Mouse (Mus musculus) embryonic facial prominence, embryonic 15.5 days (tissue): ENCODE results near the gene Gm49320. TPM values are rescaled to one million over a fixed set of nuclear protein-coding genes. Genes with fewer than 3 reads are reported as not detected.

Experiments
- ATAC-seq: fragments of 200-750 bp; cut with Nextera tagmentation; 2 replicates; pipeline ENCODE4 v1.8.0; 2017; ENCODE audit warnings: low read depth, moderate TSS enrichment; ENCODE audit not compliant: insufficient number of reproducible peaks, low FRiP score, low TSS enrichment
- H3K27ac ChIP-seq: fragments of 300-500 bp; sonication (generic); replicated peaks from 2 replicates; pipeline ENCODE4 v1.5.1; 2015; ENCODE audit warnings: mild to moderate bottlenecking, inconsistent platforms
- H3K27me3 ChIP-seq: fragments of 300-500 bp; sonication (generic); 2 replicates; pipeline ENCODE4 v1.6.1; 2015; ENCODE audit warnings: inconsistent platforms
- H3K36me3 ChIP-seq: fragments of 300-500 bp; sonication (generic); 2 replicates; pipeline ENCODE4 v1.6.1; 2015; ENCODE audit warnings: mild to moderate bottlenecking, inconsistent platforms
- H3K4me1 ChIP-seq: fragments of 300-500 bp; sonication (generic); 2 replicates; pipeline ENCODE4 v1.6.1; 2015; ENCODE audit warnings: inconsistent platforms
- H3K4me2 ChIP-seq: fragments of 300-500 bp; sonication (generic); replicated peaks from 2 replicates; pipeline ENCODE4 v1.6.1; 2015; ENCODE audit warnings: mild to moderate bottlenecking, inconsistent platforms
- H3K4me3 ChIP-seq: fragments of 300-500 bp; sonication (generic); replicated peaks from 2 replicates; pipeline ENCODE4 v1.5.1; 2015; ENCODE audit warnings: mild to moderate bottlenecking, inconsistent platforms
- H3K9ac ChIP-seq: fragments of 300-500 bp; sonication (generic); 2 replicates; pipeline ENCODE4 v1.6.1; 2015; ENCODE audit warnings: inconsistent platforms
- H3K9me3 ChIP-seq: fragments of 300-500 bp; sonication (generic); replicated peaks from 2 replicates; pipeline ENCODE4 v1.6.1; 2016; ENCODE audit warnings: inconsistent platforms
- WGBS: fragments of 180-500 bp; shearing (Covaris S2); methylation state at CpG from one replicate; pipeline ENCODE4 v1.1.7; 2015; 5-methylcytosine and 5-hydroxymethylcytosine counted together
- polyA plus RNA-seq: library from polyadenylated mRNA; unstranded; fragments of >200 nt; fragmentation: Nextera tagmentation; extraction: Ambion mirVana; gene quantifications from 2 replicates; pipeline ENCODE4 v1.2.1, GENCODE M21; 2015

The Gm49320 gene
- polyA plus RNA-seq, 1 experiment from 2014 or later: 1.4 TPM

GRCm38 (mm10) chr8:4227919-4228318, 10.7 kb upstream of the Gm49320 start:
- no peak overlapping the region for H3K4me3 ChIP-seq
- WGBS: 86% methylated on average over 4 of the region's 4 CpGs
- H3K36me3 ChIP-seq: no peaks in the 10 kb centered on the region
- no peak overlapping the region for H3K27ac ChIP-seq
- H3K9me3 ChIP-seq: no peaks in the 10 kb centered on the region
- no peak overlapping the region for H3K9ac ChIP-seq
- H3K27me3 ChIP-seq: peaks cover 17% of the 10 kb centered on the region
- no peaks in the 10 kb centered on the region; the same call in 1 of the 2 replicates for H3K4me1 ChIP-seq
- no peak for ATAC-seq
- H3K4me2 ChIP-seq: no peak overlapping the region

GRCm38 (mm10) chr8:4229784-4230183, 8.9 kb upstream of the Gm49320 start:
- 69% methylated on average over 5 of the region's 5 CpGs for WGBS
- no peaks in the 10 kb centered on the region for H3K36me3 ChIP-seq

GRCm38 (mm10) chr8:4230612-4231351, 7.9 kb upstream of the Gm49320 start:
- H3K27me3 ChIP-seq: peaks cover 16% of the 10 kb centered on the region
- no peak overlapping the region for H3K4me2 ChIP-seq
- no peak overlapping the region for H3K4me3 ChIP-seq
- no peaks in the 10 kb centered on the region for H3K9me3 ChIP-seq
- ATAC-seq: no peak
- 51% methylated on average over 10 of the region's 10 CpGs for whole genome bisulfite sequencing
- no peaks in the 10 kb centered on the region; the same call in 1 of the 2 replicates for H3K4me1 ChIP-seq
- no peaks in the 10 kb centered on the region for H3K36me3 ChIP-seq
- H3K27ac ChIP-seq: no peak overlapping the region
- H3K9ac ChIP-seq: no peak overlapping the region

More at GRCm38 (mm10) chr8:4229784-4230183, 8.9 kb upstream of the Gm49320 start:
- no peaks in the 10 kb centered on the region for H3K9me3 ChIP-seq
- no peak overlapping the region for H3K27ac ChIP-seq
- H3K4me3 ChIP-seq: no peak overlapping the region
- H3K9ac ChIP-seq: no peak overlapping the region
- H3K4me1 ChIP-seq: no peaks in the 10 kb centered on the region; the same call in 1 of the 2 replicates
- ATAC-seq: no peak
- H3K27me3 ChIP-seq: peaks cover 17% of the 10 kb centered on the region
- H3K4me2 ChIP-seq: no peak overlapping the region

GRCm38 (mm10) chr8:4237814-4238433, 741 bp upstream of the Gm49320 start:
- Histone ChIP-seq H3K4me2 (peak overlapping the region; percentile 72), H3K27ac (peak overlapping the region; percentile 96), H3K9me3 (no peaks in the 10 kb centered on the region), H3K36me3 (peaks cover 20% of the 10 kb centered on the region), H3K27me3 (no peaks in the 10 kb centered on the region), H3K9ac (peak overlapping the region; percentile 70), H3K4me1 (peaks cover 26% of the 10 kb centered on the region), H3K4me3 (peak overlapping the region; percentile 65)
- no peak for ATAC-seq
- WGBS: 20% methylated on average over 15 of the region's 15 CpGs

GRCm38 (mm10) chr8:4239193-4239890, 677 bp downstream of the Gm49320 start:
- 11% methylated on average over 19 of the region's 19 CpGs for WGBS
- no peaks in the 10 kb centered on the region for H3K27me3 ChIP-seq
- ATAC-seq: no peak; the same call in 1 of the 2 replicates
- H3K27ac ChIP-seq: peak overlapping the region; percentile 96
- H3K36me3 ChIP-seq: peaks cover 34% of the 10 kb centered on the region
- H3K9me3 ChIP-seq: no peaks in the 10 kb centered on the region
- H3K4me3 ChIP-seq: peak overlapping the region; percentile 65
- peaks cover 26% of the 10 kb centered on the region for H3K4me1 ChIP-seq
- peak overlapping the region; percentile 63 for H3K9ac ChIP-seq
- H3K4me2 ChIP-seq: peak overlapping the region; percentile 72

- Histone ChIP-seq H3K4me1 (peaks cover 19% of the 10 kb centered on the region), H3K36me3 (peaks cover 73% of the 10 kb centered on the region), H3K27me3 (no peaks in the 10 kb centered on the region), H3K27ac (no peak overlapping the region), H3K4me2 (no peak overlapping the region), H3K9me3 (no peaks in the 10 kb centered on the region), H3K9ac (no peak overlapping the region), H3K4me3 (no peak overlapping the region)
- WGBS: 97% methylated on average over 5 of the region's 5 CpGs
- ATAC-seq: no peak
Measured at GRCm38 (mm10) chr8:4245061-4245460, 6.4 kb downstream of the Gm49320 start.

GRCm38 (mm10) chr8:4245737-4246136, 7.1 kb downstream of the Gm49320 start:
- no peak for ATAC-seq
- peaks cover 18% of the 10 kb centered on the region for H3K4me1 ChIP-seq
- H3K36me3 ChIP-seq: peaks cover 70% of the 10 kb centered on the region
- H3K9ac ChIP-seq: no peak overlapping the region
- H3K4me2 ChIP-seq: no peak overlapping the region
- no peaks in the 10 kb centered on the region for H3K27me3 ChIP-seq
- H3K4me3 ChIP-seq: no peak overlapping the region
- 90% methylated on average over 13 of the region's 13 CpGs for WGBS
- H3K9me3 ChIP-seq: no peaks in the 10 kb centered on the region
- no peak overlapping the region for H3K27ac ChIP-seq

- Histone ChIP-seq H3K9me3 (no peaks in the 10 kb centered on the region), H3K27me3 (no peaks in the 10 kb centered on the region), H3K27ac (no peak overlapping the region), H3K4me3 (no peak overlapping the region), H3K4me1 (peaks cover 15% of the 10 kb centered on the region), H3K9ac (no peak overlapping the region), H3K36me3 (peaks cover 61% of the 10 kb centered on the region), H3K4me2 (no peak overlapping the region)
- 89% methylated on average over 8 of the region's 8 CpGs for WGBS
- no peak for ATAC-seq
Measured at GRCm38 (mm10) chr8:4247241-4247640, 8.6 kb downstream of the Gm49320 start.

GRCm38 (mm10) chr8:4247951-4248540, 9.4 kb downstream of the Gm49320 start, which contains the start of gene Tgfbr3l:
Tgfbr3l (plus strand) TSS chr8:4248214.
- Histone ChIP-seq H3K4me2 (no peak within 1 kb of the TSS), H3K27ac (0 out of 2 replicates have a peak within 1 kb of the TSS, but pooled peaks have one; percentile 17), H3K9ac (no peak within 1 kb of the TSS), H3K27me3 (no peaks in the 10 kb centered on the region), H3K4me3 (no peak within 1 kb of the TSS), H3K9me3 (no peaks in the 10 kb centered on the region), H3K36me3 (peaks cover 53% of the 10 kb centered on the region), H3K4me1 (peaks cover 19% of the 10 kb centered on the region)
- ATAC-seq: no peak
- 83% methylated on average over 15 of the region's 15 CpGs for WGBS

GRCm38 (mm10) chr8:4249213-4249612, 10.5 kb downstream of the Gm49320 start:
- 0 out of 2 replicates have a peak overlapping the region, but pooled peaks have one; percentile 17 for H3K27ac ChIP-seq
- no peak overlapping the region for H3K4me2 ChIP-seq
- H3K27me3 ChIP-seq: no peaks in the 10 kb centered on the region
- peaks cover 41% of the 10 kb centered on the region for H3K36me3 ChIP-seq
- no peak for ATAC-seq
- H3K9ac ChIP-seq: no peak overlapping the region
- WGBS: 21% methylated on average over 29 of the region's 29 CpGs
- no peaks in the 10 kb centered on the region for H3K9me3 ChIP-seq
- H3K4me1 ChIP-seq: peaks cover 27% of the 10 kb centered on the region
- no peak overlapping the region for H3K4me3 ChIP-seq
